In the genomic region with DNA sequence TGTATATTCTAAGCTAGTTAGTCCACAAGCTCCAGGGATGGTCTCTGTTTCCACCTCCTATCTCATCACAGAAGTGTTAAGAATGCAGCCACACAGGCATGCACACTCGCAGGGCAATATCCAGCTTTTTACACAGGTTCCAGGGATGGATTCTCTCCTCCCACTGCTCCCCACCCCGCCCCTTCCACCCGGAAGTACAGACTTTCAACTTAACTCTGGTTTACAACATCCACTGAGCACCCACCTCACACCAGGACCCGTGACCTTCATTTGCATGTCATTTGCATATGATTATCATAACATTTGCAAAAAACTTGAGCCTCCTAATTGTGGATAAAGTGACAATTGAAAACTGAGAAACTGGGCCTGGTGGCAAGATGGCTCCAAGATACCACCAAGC, we compare ENCODE assay signal across 23 mouse cellular contexts. TPM values are rescaled to one million over a fixed set of nuclear protein-coding genes. Genes with fewer than 3 reads are reported as not detected.
"Had no signal": no experiment of that assay in that cellular context is flagged by ENCODE, and none has a peak within 500 bp of the region (broad histone marks: within the 10 kb centered on the region; RNA-seq: fewer than 3 reads in every experiment).

No protein-coding gene starts in this region.

- H3K4me3 ChIP-seq: midbrain, embryonic 10.5 days; midbrain, embryonic 13.5 days; midbrain, embryonic 15.5 days; neural tube, embryonic 12.5 days; stomach, embryonic 15.5 days had no signal

- H3K27me3 ChIP-seq: midbrain, embryonic 13.5 days; midbrain, embryonic 15.5 days; neural tube, embryonic 12.5 days; stomach, embryonic 15.5 days had no signal

- H3K27ac ChIP-seq: midbrain, embryonic 10.5 days; midbrain, embryonic 13.5 days; midbrain, embryonic 15.5 days; neural tube, embryonic 12.5 days; stomach, embryonic 15.5 days; stomach, postnatal 0 days had no signal

- H3K36me3 ChIP-seq: midbrain, embryonic 10.5 days; midbrain, embryonic 13.5 days; midbrain, embryonic 15.5 days; neural tube, embryonic 12.5 days; stomach, embryonic 15.5 days had no signal

- H3K4me1 ChIP-seq: midbrain, embryonic 13.5 days; midbrain, embryonic 15.5 days; neural tube, embryonic 12.5 days; stomach, embryonic 15.5 days had no signal

- H3K9me3 ChIP-seq: midbrain, embryonic 10.5 days; midbrain, embryonic 13.5 days; midbrain, embryonic 15.5 days; neural tube, embryonic 12.5 days; stomach, embryonic 15.5 days had no signal

- ATAC-seq: midbrain, embryonic 13.5 days; midbrain, embryonic 15.5 days had no signal

- H3K4me2 ChIP-seq: lung, embryonic 14.5 days; midbrain, embryonic 13.5 days; midbrain, embryonic 15.5 days; neural tube, embryonic 12.5 days; stomach, embryonic 15.5 days had no signal

- DNase-seq: lung, adult 18-20 months; lung, embryonic 14.5 days; lung, postnatal 10 days; lung, postnatal 4 days; right cerebral cortex, postnatal 25 days; right cerebral cortex, postnatal 4 days; thymus, adult 2 months; thymus, postnatal 25 days; thymus, postnatal 4 days had no signal

- H3K9ac ChIP-seq: lung, embryonic 14.5 days; midbrain, embryonic 13.5 days; midbrain, embryonic 15.5 days; neural tube, embryonic 12.5 days; stomach, embryonic 15.5 days had no signal

RNA-seq across cellular contexts. Expression of a gene that starts 17.5 kb away (rescaled TPM):
- total RNA-seq: megakaryocyte-erythroid progenitor cell, adult 5-6 weeks; monocyte, adult 5-6 weeks; neutrophil, adult 5-6 weeks had no signal
- polyA plus RNA-seq: testis, adult 2 months had no signal

RNA-seq across cellular contexts. Expression of a gene that starts 21.2 kb away (rescaled TPM):
- total RNA-seq: megakaryocyte, adult 5-6 weeks; megakaryocyte-erythroid progenitor cell, adult 5-6 weeks; monocyte, adult 5-6 weeks; neutrophil, adult 5-6 weeks had no signal
- polyA plus RNA-seq: liver, embryonic 16.5 days; lung, embryonic 14.5 days; lung, embryonic 16.5 days; spleen, adult 2 months had no signal
